Mouse (Mus musculus): ENCODE data around the gene Optn. TPM values are rescaled to one million over a fixed set of nuclear protein-coding genes. Genes with fewer than 3 reads are reported as not detected.
A peak's percentile ranks its signal among the peaks of the same experiment; 100 is the strongest.

Optn gene
- polyA plus RNA-seq, 1 experiment from 2014 or later = 62.7 TPM

DNA sequence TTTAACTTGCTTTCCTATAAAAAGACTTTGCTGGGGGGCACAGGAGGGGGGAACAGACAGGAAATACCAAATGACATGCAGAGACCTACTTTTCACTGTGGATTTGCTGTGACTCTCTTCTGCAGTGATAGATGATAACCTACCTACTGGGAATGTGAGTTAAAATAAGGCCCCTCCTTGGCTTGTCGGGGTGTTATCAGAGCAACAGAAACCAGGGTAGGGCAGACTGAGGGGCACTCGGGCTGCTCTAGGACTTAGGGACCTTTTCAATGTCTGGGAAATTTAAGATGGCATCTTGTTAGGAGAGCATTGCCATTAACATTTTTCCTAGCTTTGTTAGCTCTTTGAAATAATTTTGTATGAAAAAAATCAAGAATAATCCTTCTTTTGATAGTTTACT is 40.6 kb downstream of the Optn start:
- H3K4me1 ChIP-seq (replicated peaks; ENCODE audit: control insufficient read depth, insufficient read depth, low read length) = no peaks in the 10 kb centered on the region
- H3K9me3 ChIP-seq (ENCODE audit: control insufficient read depth) = no peaks in the 10 kb centered on the region
- no peak for TF ChIP-seq CTCF (IDR thresholded peaks at IDR 0.05; ENCODE audit: low read depth)
- no peak overlapping the region for H3K4me3 ChIP-seq (ENCODE audit: low read depth, low read length)
- no peak overlapping the region for H3K27ac ChIP-seq (ENCODE audit: low read depth, low read length)
- 48% methylated on average over 2 of the region's 2 CpGs for WGBS
- no peak overlapping the region for H3K9ac ChIP-seq (ENCODE audit: low read depth, low read length)
- H3K27me3 ChIP-seq (replicated peaks; ENCODE audit: control insufficient read depth, insufficient read depth, low read length) = no peaks in the 10 kb centered on the region
- no peak for ATAC-seq
- H3K36me3 ChIP-seq (ENCODE audit: control insufficient read depth, insufficient read depth) = peaks cover 45% of the 10 kb centered on the region
- no peak overlapping the region for H3K4me2 ChIP-seq (replicated peaks; ENCODE audit: low read depth)

DNA sequence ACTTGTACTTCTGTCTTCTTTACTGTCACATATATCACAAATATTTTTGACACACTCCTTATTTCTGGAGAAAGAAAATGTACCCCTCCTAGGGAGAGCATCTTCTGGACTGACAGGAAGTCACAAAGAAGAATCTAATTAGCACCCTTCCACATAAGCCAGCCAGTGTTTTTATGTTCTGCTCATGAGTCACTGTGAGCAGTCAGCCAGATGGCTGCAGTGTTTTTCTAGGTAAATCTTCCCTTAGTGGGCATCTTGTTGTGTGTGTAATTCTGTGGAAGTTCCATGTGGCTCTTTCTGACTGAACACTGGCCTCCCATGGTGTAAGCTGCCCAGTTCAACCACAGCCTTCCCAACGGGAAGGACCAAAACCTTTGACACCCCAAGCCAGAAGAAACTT is 44.1 kb downstream of the Optn start:
- TF ChIP-seq CTCF (IDR thresholded peaks at IDR 0.05; ENCODE audit: low read depth) = no peak
- Histone ChIP-seq H3K27ac (ENCODE audit: low read depth, low read length) (no peak overlapping the region), H3K27me3 (replicated peaks; ENCODE audit: control insufficient read depth, insufficient read depth, low read length) (no peaks in the 10 kb centered on the region), H3K4me1 (replicated peaks; ENCODE audit: control insufficient read depth, insufficient read depth, low read length) (no peaks in the 10 kb centered on the region), H3K4me2 (replicated peaks; ENCODE audit: low read depth) (no peak overlapping the region), H3K9me3 (ENCODE audit: control insufficient read depth) (no peaks in the 10 kb centered on the region), H3K9ac (ENCODE audit: low read depth, low read length) (no peak overlapping the region), H3K36me3 (ENCODE audit: control insufficient read depth, insufficient read depth) (peaks cover 26% of the 10 kb centered on the region), H3K4me3 (ENCODE audit: low read depth, low read length) (no peak overlapping the region)
- WGBS = 83% methylated on average over 1 of the region's 1 CpGs
- ATAC-seq = no peak

DNA sequence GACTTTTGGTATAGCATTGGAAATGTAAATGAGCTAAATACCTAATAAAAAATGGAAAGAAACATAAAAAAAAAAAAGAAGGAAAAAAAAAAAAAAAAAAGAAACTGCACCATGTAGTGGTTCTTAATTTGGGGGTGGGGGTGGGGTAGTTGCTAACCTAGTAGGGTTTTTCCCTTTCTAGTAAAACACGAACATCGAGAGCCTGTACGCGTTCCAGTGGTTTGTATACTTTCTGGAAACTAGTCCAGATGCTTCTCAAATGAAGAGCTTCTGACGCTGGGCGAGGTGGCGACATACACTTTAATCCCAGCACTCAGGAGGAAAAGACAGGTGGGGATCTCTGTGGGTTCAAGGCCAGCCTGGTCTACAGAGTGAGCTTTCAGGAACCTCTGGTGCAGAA is 46.9 kb downstream of the Optn start:
- Histone ChIP-seq H3K36me3 (ENCODE audit: control insufficient read depth, insufficient read depth) (peaks cover 15% of the 10 kb centered on the region; the same call in 1 of the 2 replicates), H3K4me3 (ENCODE audit: low read depth, low read length) (no peak overlapping the region), H3K9me3 (ENCODE audit: control insufficient read depth) (no peaks in the 10 kb centered on the region), H3K9ac (ENCODE audit: low read depth, low read length) (no peak overlapping the region), H3K4me2 (replicated peaks; ENCODE audit: low read depth) (no peak overlapping the region), H3K27ac (ENCODE audit: low read depth, low read length) (no peak overlapping the region), H3K4me1 (replicated peaks; ENCODE audit: control insufficient read depth, insufficient read depth, low read length) (no peaks in the 10 kb centered on the region), H3K27me3 (replicated peaks; ENCODE audit: control insufficient read depth, insufficient read depth, low read length) (no peaks in the 10 kb centered on the region)
- WGBS = 92% methylated on average over 7 of the region's 7 CpGs
- TF ChIP-seq CTCF (IDR thresholded peaks at IDR 0.05; ENCODE audit: low read depth) = no peak
- no peak for ATAC-seq

GRCm38 (mm10) chr2:5015527-5015926 is 48.3 kb downstream of the Optn start:
- Histone ChIP-seq H3K4me1 (replicated peaks; ENCODE audit: control insufficient read depth, insufficient read depth, low read length) (no peaks in the 10 kb centered on the region; the same call in 1 of the 2 replicates), H3K36me3 (ENCODE audit: control insufficient read depth, insufficient read depth) (peaks cover under 1% of the 10 kb centered on the region; the same call in 1 of the 2 replicates), H3K27me3 (replicated peaks; ENCODE audit: control insufficient read depth, insufficient read depth, low read length) (no peaks in the 10 kb centered on the region), H3K9me3 (ENCODE audit: control insufficient read depth) (no peaks in the 10 kb centered on the region), H3K4me2 (replicated peaks; ENCODE audit: low read depth) (no peak overlapping the region), H3K9ac (ENCODE audit: low read depth, low read length) (no peak overlapping the region), H3K27ac (ENCODE audit: low read depth, low read length) (no peak overlapping the region), H3K4me3 (ENCODE audit: low read depth, low read length) (no peak overlapping the region)
- WGBS = 86% methylated on average over 6 of the region's 6 CpGs
- no peak for ATAC-seq
- no peak for TF ChIP-seq CTCF (IDR thresholded peaks at IDR 0.05; ENCODE audit: low read depth)

DNA sequence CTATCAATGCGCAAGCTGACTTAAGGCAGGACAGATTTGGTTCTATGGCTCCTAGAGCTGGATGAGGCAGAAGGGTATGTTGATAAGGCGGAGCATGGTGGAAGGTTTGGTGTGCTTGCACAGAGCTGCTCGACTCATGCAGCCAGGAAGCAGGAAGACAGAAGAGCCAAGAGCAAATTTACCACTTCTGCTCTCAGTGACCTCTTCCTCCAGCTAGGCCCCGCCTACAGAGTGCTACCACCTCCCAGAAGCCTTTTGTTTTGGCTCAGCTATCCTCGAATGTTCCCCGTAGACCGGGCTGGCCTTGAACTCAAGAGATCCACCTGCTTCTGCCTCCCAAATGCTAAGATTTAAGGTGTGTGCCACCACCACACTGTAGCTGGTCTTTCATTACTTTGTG is 49.2 kb downstream of the Optn start:
- no peak for TF ChIP-seq CTCF (IDR thresholded peaks at IDR 0.05; ENCODE audit: low read depth)
- Histone ChIP-seq H3K9ac (ENCODE audit: low read depth, low read length) (no peak overlapping the region), H3K27ac (ENCODE audit: low read depth, low read length) (no peak overlapping the region), H3K27me3 (replicated peaks; ENCODE audit: control insufficient read depth, insufficient read depth, low read length) (no peaks in the 10 kb centered on the region), H3K36me3 (ENCODE audit: control insufficient read depth, insufficient read depth) (no peaks in the 10 kb centered on the region; the same call in 1 of the 2 replicates), H3K9me3 (ENCODE audit: control insufficient read depth) (no peaks in the 10 kb centered on the region), H3K4me3 (ENCODE audit: low read depth, low read length) (no peak overlapping the region), H3K4me2 (replicated peaks; ENCODE audit: low read depth) (no peak overlapping the region), H3K4me1 (replicated peaks; ENCODE audit: control insufficient read depth, insufficient read depth, low read length) (no peaks in the 10 kb centered on the region; the same call in 1 of the 2 replicates)
- 67% methylated on average over 7 of the region's 7 CpGs for WGBS
- no peak for ATAC-seq

- H3K9ac ChIP-seq (ENCODE audit: low read depth, low read length) = peak within 1 kb of the TSS; percentile 47
- ATAC-seq = peak; percentile 99
- H3K4me1 ChIP-seq (replicated peaks; ENCODE audit: control insufficient read depth, insufficient read depth, low read length) = no peaks in the 10 kb centered on the region; the same call in 1 of the 2 replicates
- H3K27ac ChIP-seq (ENCODE audit: low read depth, low read length) = peak within 1 kb of the TSS; percentile 22; the same call in 1 of the 2 replicates
- peak within 1 kb of the TSS; percentile 69 for H3K4me2 ChIP-seq (replicated peaks; ENCODE audit: low read depth)
- H3K27me3 ChIP-seq (replicated peaks; ENCODE audit: control insufficient read depth, insufficient read depth, low read length) = no peaks in the 10 kb centered on the region
- H3K4me3 ChIP-seq (ENCODE audit: low read depth, low read length) = peak within 1 kb of the TSS; percentile 65
- no peak for TF ChIP-seq CTCF (IDR thresholded peaks at IDR 0.05; ENCODE audit: low read depth)
- 3% methylated on average over 32 of the region's 32 CpGs for WGBS
- H3K9me3 ChIP-seq (ENCODE audit: control insufficient read depth) = no peaks in the 10 kb centered on the region
- H3K36me3 ChIP-seq (ENCODE audit: control insufficient read depth, insufficient read depth) = peaks cover 11% of the 10 kb centered on the region
These were observed 51.1 kb downstream of the Optn start, which contains the start of gene Mcm10 for GRCm38 (mm10) chr2:5012491-5013324. Gene Mcm10 (minus strand): TSS chr2:5012791.

Data from intestine, postnatal 0 days (tissue).